Mouse (Mus musculus): ENCODE data around the gene Tent5a. TPM values are rescaled to one million over a fixed set of nuclear protein-coding genes. Genes with fewer than 3 reads are reported as not detected.

The Tent5a gene
- polyA plus RNA-seq, 1 experiment, result 4.3 TPM

GRCm38 (mm10) chr9:85342892-85343785 is 16.0 kb upstream of the Tent5a start:
- 24% methylated on average over 8 of the region's 8 CpGs for WGBS
- DNase-seq, result no peak
- no peak for TF ChIP-seq CTCF (IDR thresholded peaks at IDR 0.05; ENCODE audit: insufficient read depth, low read length)
- no peak for TF ChIP-seq POLR2A (IDR thresholded peaks at IDR 0.05; ENCODE audit: borderline replicate concordance, extremely low read depth, low read depth, low read length)
- no peak overlapping the region for H3K4me3 ChIP-seq (replicated peaks; ENCODE audit: extremely low read depth, low read depth, low read length)
- H3K4me1 ChIP-seq (ENCODE audit: control insufficient read depth, insufficient read depth, low read length), result peaks cover 3% of the 10 kb centered on the region; the same call in 1 of the 2 replicates

- Histone ChIP-seq H3K4me3 (replicated peaks; ENCODE audit: extremely low read depth, low read depth, low read length) (no peak overlapping the region), H3K4me1 (ENCODE audit: control insufficient read depth, insufficient read depth, low read length) (peaks cover 3% of the 10 kb centered on the region; the same call in 1 of the 2 replicates)
- WGBS, result 53% methylated on average over 3 of the region's 3 CpGs
- DNase-seq, result no peak
- no peak for TF ChIP-seq POLR2A (IDR thresholded peaks at IDR 0.05; ENCODE audit: borderline replicate concordance, extremely low read depth, low read depth, low read length)
- TF ChIP-seq CTCF (IDR thresholded peaks at IDR 0.05; ENCODE audit: insufficient read depth, low read length), result no peak
These were observed 13.2 kb upstream of the Tent5a start for GRCm38 (mm10) chr9:85340303-85340702.

- 70% methylated on average over 7 of the region's 7 CpGs for WGBS
- no peak for DNase-seq
- Histone ChIP-seq H3K4me1 (ENCODE audit: control insufficient read depth, insufficient read depth, low read length) (no peaks in the 10 kb centered on the region), H3K4me3 (replicated peaks; ENCODE audit: extremely low read depth, low read depth, low read length) (no peak overlapping the region)
- TF ChIP-seq POLR2A (IDR thresholded peaks at IDR 0.05; ENCODE audit: borderline replicate concordance, extremely low read depth, low read depth, low read length), result no peak
- TF ChIP-seq CTCF (IDR thresholded peaks at IDR 0.05; ENCODE audit: insufficient read depth, low read length), result no peak
These were observed 8.9 kb upstream of the Tent5a start for GRCm38 (mm10) chr9:85336046-85336445.

- Histone ChIP-seq H3K4me1 (ENCODE audit: control insufficient read depth, insufficient read depth, low read length) (no peaks in the 10 kb centered on the region), H3K4me3 (replicated peaks; ENCODE audit: extremely low read depth, low read depth, low read length) (no peak overlapping the region)
- TF ChIP-seq CTCF (IDR thresholded peaks at IDR 0.05; ENCODE audit: insufficient read depth, low read length) (no peak), POLR2A (IDR thresholded peaks at IDR 0.05; ENCODE audit: borderline replicate concordance, extremely low read depth, low read depth, low read length) (no peak)
- WGBS, result 62% methylated on average over 2 of the region's 2 CpGs
- no peak for DNase-seq
These were observed 4.4 kb upstream of the Tent5a start for GRCm38 (mm10) chr9:85331521-85331920.

GRCm38 (mm10) chr9:85328259-85328658 is 1.1 kb upstream of the Tent5a start:
- Histone ChIP-seq H3K4me1 (ENCODE audit: control insufficient read depth, insufficient read depth, low read length) (0 out of 2 replicates have a peak, but pooled peaks cover 3% of the 10 kb centered on the region), H3K4me3 (replicated peaks; ENCODE audit: extremely low read depth, low read depth, low read length) (peak overlapping the region; percentile 82)
- 2% methylated on average over 16 of the region's 16 CpGs for WGBS
- peak; percentile 85 for DNase-seq
- TF ChIP-seq POLR2A (IDR thresholded peaks at IDR 0.05; ENCODE audit: borderline replicate concordance, extremely low read depth, low read depth, low read length), result no peak
- TF ChIP-seq CTCF (IDR thresholded peaks at IDR 0.05; ENCODE audit: insufficient read depth, low read length), result peak; percentile 82

- WGBS, result under 1% methylated on average over 88 of the region's 88 CpGs
- peak overlapping the region; percentile 58 for H3K4me3 ChIP-seq (replicated peaks; ENCODE audit: extremely low read depth, low read depth, low read length)
- H3K4me1 ChIP-seq (ENCODE audit: control insufficient read depth, insufficient read depth, low read length), result peaks cover 3% of the 10 kb centered on the region; the same call in 1 of the 2 replicates
- DNase-seq, result peak; percentile 62
- no peak for TF ChIP-seq CTCF (IDR thresholded peaks at IDR 0.05; ENCODE audit: insufficient read depth, low read length)
- no peak for TF ChIP-seq POLR2A (IDR thresholded peaks at IDR 0.05; ENCODE audit: borderline replicate concordance, extremely low read depth, low read depth, low read length)
These were observed 581 bp downstream of the Tent5a start for GRCm38 (mm10) chr9:85326292-85327241.

GRCm38 (mm10) chr9:85325201-85325868 is 1.8 kb downstream of the Tent5a start:
- Histone ChIP-seq H3K4me3 (replicated peaks; ENCODE audit: extremely low read depth, low read depth, low read length) (peak overlapping the region; percentile 58), H3K4me1 (ENCODE audit: control insufficient read depth, insufficient read depth, low read length) (peaks cover 3% of the 10 kb centered on the region; the same call in 1 of the 2 replicates)
- no peak for TF ChIP-seq CTCF (IDR thresholded peaks at IDR 0.05; ENCODE audit: insufficient read depth, low read length)
- no peak for TF ChIP-seq POLR2A (IDR thresholded peaks at IDR 0.05; ENCODE audit: borderline replicate concordance, extremely low read depth, low read depth, low read length)
- 25% methylated on average over 17 of the region's 17 CpGs for WGBS
- no peak for DNase-seq

- peaks cover 3% of the 10 kb centered on the region; the same call in 1 of the 2 replicates for H3K4me1 ChIP-seq (ENCODE audit: control insufficient read depth, insufficient read depth, low read length)
- no peak for DNase-seq
- 56% methylated on average over 11 of the region's 11 CpGs for WGBS
- TF ChIP-seq POLR2A (IDR thresholded peaks at IDR 0.05; ENCODE audit: borderline replicate concordance, extremely low read depth, low read depth, low read length), result no peak
- TF ChIP-seq CTCF (IDR thresholded peaks at IDR 0.05; ENCODE audit: insufficient read depth, low read length), result no peak
- peak overlapping the region; percentile 34 for H3K4me3 ChIP-seq (replicated peaks; ENCODE audit: extremely low read depth, low read depth, low read length)
These were observed 2.8 kb downstream of the Tent5a start for GRCm38 (mm10) chr9:85324158-85324875.
